Mouse (Mus musculus) CH12.LX (cell line): ENCODE results near the gene Rab13.

ENCODE experiments used
- E2F4 ChIP-seq: IDR thresholded peaks from 2 replicates; pipeline ENCODE4 v1.6.1; 2011; ENCODE audit warnings: low read depth, low read length, improper control_type of control experiment; ENCODE audit not compliant: insufficient replicate concordance
- GABPA ChIP-seq: IDR thresholded peaks from 2 replicates; pipeline ENCODE4 v1.6.1; 2012; ENCODE audit warnings: low read depth, low read length, improper control_type of control experiment, inconsistent platforms; ENCODE audit not compliant: insufficient replicate concordance
- NELFE ChIP-seq: IDR thresholded peaks from 2 replicates; pipeline ENCODE4 v1.6.1; 2011; ENCODE audit warnings: low read depth, low read length, improper control_type of control experiment
- NRF1 ChIP-seq: IDR thresholded peaks from 2 replicates; pipeline ENCODE4 v1.6.1; 2014; ENCODE audit warnings: low read depth, mild to moderate bottlenecking, inconsistent platforms, low read length, improper control_type of control experiment, moderate library complexity
- POLR2A ChIP-seq: IDR thresholded peaks from 2 replicates; pipeline ENCODE4 v1.6.1; 2011; ENCODE audit warnings: low read depth, mild to moderate bottlenecking, improper control_type of control experiment, low read length
- SIN3A ChIP-seq: IDR thresholded peaks from 2 replicates; pipeline ENCODE4 v1.6.1; 2012; ENCODE audit warnings: low read length, improper control_type of control experiment, inconsistent platforms

DNA sequence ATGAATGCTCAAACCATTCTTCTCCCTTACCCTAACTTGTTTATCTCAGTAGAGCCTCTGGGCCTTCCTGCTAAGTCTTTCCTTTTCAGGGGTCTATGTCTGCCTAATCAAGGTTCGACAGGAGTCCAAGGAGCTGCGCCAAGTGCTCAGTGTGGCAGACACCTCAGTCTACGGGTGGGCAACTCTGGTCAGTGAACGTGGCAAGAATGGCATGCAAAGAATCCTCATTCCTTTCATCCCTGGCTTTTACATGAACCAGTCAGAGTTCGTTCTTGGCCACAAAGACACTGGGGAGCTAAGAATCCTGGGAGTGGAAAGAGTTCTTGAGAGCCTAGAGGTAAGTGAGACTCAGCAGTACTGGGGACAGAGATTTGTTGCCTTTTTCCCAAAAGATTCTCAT, 9.9 kb upstream of the Rab13 start:
- TF ChIP-seq E2F4 (no peak), SIN3A (no peak), NRF1 (no peak), POLR2A (no peak), GABPA (no peak), NELFE (no peak)
